Mouse (Mus musculus): ENCODE measurements around the gene Slc6a2.

The Slc6a2 gene

GRCm38 (mm10) chr8:92959779-92960178 is at the start of gene Slc6a2:
Slc6a2 (plus strand) TSS chr8:92960079.
- DNase-seq: no peak

- no peak for DNase-seq
Measured at GRCm38 (mm10) chr8:92911477-92911876, 48.4 kb upstream of the Slc6a2 start.

DNA sequence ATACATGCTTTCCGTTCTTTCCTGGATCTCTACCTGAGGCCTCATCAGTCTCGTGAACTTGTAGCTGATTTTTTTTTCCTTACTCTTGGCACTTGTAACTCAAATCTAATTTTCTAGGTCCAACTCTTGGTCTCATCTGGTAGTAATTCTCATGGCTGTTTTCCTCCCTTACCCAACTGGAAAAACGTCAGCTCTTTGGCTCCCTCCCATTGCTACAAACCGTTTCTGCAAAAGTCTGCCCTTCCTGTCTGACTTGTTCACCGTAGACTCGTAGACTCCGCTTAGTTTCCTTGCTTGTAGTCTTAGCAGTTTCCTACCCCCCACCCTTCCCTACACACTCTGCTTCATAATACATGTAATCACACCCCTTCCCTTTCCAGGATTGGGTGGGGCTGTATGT is 46.5 kb upstream of the Slc6a2 start:
- no peak for DNase-seq

- DNase-seq: no peak
Measured at GRCm38 (mm10) chr8:92916082-92916481, 43.8 kb upstream of the Slc6a2 start.

DNA sequence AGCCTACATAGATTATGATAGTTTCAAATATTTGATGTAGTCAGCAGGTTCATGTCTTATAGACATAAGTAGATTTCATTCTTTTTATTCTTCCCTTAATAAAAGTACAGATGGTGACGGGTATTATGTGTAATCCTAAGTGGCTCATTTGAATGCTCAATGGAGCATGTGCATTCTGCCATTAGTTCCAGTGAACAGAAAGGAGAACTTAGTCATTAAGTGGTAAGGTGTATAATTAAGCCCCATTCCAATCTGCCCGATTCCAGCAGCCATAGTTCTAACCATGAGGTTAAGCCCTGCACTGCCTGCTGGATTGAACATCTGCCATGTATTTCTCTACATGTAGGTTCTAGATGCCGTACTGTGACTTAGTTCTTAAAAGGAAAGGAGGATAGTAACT is 38.1 kb upstream of the Slc6a2 start:
- DNase-seq: no peak

DNA sequence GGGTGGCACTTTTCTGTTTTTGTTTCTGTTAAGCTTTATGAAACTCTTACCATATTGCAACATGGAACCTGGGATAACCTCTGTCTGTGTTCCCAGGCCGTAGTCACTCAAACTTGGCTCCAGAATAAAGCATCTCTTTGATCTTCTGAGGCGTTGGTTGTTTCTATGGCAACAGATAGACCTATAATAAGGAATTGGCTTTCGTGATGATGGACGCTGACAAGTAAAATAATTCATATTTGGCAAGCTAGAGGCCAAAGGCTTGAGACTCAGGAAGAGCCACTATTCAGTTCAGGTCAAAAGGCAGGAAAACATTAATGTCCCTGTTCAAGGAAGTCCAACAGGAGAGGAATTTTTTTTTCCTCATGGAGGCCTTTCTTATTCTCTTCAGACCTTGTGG is 30.9 kb upstream of the Slc6a2 start:
- no peak for DNase-seq

GRCm38 (mm10) chr8:92938056-92938455 is 21.8 kb upstream of the Slc6a2 start:
- DNase-seq: no peak

DNA sequence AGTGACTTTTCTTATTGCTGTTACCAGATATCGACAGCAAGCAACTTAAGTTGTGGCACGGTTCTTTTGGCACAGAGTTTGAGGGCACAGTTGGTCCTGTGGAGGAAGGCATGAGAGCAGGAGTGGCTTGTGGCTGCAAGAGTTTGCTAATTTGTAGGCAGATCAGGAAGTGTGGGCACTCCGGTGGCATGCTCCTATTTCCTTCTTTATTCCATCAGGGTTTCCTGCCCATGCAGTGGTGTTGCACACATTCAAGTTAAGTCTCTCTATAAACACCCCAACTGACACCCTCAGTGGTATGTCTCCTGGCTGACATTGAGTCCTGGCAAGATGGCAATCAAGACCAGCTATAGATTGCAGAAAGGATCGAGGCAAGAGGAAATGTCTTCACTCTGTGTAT is 10.8 kb upstream of the Slc6a2 start:
- DNase-seq: no peak

DNA sequence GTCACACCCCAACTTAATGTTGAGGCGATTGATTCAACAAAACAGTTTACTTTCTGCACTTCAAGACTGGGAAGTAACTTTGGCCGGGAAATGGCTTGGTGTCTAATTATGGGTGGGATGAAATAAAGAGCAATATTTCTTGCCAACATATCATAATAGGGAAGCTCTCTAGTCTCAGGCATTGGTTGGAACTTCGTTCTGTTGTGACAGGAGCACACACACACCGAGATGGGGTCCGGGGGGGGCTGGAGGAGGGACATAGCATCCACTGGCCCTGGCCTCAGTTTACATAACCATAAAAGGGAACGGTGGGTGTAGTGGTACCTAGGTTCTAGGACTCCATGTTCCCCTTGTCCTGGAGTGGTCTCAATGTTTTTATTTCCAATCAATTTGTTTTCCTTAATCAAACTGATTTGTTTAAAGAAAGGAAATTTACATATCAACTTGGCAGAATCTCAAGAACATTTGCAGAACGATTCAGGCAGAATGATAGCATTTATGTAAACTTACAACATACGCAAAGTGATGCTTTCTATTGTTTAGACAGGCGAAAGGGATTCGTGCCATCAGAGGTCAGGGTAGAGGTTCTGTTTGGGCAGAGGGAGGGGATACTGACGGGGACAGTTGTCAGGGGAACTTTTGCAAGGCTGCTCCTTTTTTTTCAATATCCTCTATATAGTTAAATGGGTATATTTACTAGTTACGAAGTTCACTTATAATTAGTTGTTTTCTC is 9.1 kb upstream of the Slc6a2 start:
- DNase-seq: peak in 1 of 2 experiments; percentile 17

DNA sequence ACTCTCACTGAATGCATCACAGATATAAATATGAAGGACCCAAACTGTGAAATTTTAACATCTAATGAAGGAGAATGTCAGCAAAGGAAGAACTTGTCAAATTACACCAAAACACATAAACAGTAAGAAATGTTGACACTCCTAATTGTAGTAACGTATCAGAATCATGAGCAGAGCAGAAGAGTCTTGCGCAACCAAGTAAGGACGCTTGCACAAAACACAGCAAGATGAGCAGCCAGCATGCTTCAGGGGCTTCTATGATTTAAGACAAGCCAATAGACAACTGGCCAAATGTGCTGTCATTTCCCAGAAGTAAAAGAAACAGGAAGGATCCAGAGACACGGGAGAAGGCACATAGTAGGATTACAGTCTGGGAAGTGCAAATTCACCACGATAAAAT is 5.8 kb upstream of the Slc6a2 start:
- peak in 1 of 2 experiments; percentile 12 for DNase-seq

GRCm38 (mm10) chr8:92960451-92960911 is 602 bp downstream of the Slc6a2 start:
- no peak for DNase-seq

GRCm38 (mm10) chr8:92961088-92961487 is 1.2 kb downstream of the Slc6a2 start:
- DNase-seq: no peak

DNA sequence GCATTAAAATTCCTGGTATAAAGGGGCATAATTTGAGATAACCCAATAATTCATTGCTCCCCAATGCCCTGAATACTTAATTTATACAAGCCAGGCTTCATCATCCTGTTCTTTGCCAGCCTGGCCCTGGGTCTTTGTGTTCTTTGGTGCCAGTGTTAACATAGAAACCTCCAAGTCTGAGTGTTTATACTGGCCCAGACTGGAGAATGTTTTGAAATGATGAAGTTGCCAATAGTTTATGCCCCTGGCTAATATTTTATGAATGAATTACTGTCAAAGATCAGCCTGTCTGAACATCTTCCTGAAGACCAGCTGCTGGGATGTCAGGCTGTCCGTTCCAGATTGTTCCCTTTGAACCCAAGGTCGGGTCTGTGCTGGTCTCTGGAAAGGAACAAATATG is 4.7 kb downstream of the Slc6a2 start:
- DNase-seq: no peak

DNA sequence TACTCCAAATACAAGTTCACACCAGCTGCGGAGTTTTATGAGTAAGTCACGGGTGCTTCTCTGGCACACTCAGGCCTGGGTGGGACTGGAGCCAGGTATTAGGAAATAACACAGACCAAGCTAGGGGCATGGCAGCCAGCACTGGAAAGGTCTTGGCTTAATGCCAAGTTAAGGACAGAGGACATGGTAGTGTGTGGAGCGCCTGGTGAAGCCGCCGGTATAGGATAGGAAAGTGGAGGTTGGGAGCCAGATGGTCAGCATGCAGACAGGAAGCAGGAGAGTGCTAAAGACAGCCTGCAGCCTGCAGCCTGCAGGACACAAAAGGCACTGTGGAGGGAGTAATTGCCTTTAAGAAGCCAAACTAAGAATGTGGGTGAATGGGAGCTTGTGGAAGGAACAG is 13.1 kb downstream of the Slc6a2 start:
- DNase-seq: peak; percentile 83 to 89

DNA sequence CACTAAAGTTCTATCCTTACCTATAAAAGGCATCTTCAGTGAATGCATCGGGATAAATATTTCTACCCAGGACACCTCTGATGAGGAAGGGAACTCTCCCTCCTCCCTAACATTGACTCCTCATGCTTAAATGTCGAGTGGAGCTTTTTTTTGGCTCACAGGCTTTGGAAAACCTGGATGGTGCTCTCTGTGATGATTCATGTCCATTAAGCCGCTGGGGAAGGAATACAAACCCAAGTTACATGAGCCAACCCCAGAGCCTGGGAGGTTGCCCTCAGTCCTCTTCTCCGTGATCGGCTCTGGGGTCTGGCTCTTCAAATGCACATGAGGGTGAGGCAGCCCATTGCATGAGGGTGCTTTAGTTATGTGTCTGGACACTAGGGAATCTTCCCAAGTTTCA is 16.8 kb downstream of the Slc6a2 start:
- DNase-seq: no peak

DNA sequence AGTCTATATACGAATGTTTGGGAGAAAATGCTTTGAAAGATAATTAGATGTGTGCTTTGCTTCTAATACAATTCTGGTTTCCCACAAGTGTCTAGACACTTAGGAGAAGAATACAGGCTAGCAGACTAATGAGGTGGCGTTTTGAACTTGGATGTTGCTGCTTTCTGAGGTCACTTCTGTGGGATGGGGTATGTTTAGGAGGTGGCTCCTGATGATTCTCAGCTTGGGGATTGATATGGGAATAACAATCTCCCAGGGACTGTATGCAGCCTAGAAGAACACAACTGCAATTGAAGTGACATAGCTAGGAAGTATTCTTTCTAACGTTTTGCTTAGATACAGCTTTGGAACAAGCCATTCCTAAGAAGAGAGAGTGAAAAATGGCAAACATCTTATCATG is 22.6 kb downstream of the Slc6a2 start:
- DNase-seq: no peak

DNA sequence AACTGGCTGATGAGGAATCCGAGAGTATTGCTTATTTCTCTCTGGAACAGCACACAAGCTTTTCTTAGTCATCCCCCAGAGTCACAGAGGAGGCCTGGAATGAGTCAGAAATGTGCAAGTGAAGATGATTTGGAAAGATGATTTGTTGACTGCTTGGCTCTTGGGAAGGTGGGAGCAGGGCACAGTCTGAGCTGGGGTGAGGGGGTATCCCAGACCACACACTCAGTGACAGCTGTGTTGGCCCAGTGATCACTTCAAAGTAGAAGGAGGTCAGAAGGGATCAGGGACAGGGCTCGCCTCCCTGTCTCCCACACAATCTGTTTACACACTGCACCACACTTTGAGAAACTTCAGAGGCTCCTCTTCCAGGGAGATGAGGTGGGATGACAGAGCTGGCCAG is 24.5 kb downstream of the Slc6a2 start:
- peak; percentile 22 to 26 for DNase-seq

DNA sequence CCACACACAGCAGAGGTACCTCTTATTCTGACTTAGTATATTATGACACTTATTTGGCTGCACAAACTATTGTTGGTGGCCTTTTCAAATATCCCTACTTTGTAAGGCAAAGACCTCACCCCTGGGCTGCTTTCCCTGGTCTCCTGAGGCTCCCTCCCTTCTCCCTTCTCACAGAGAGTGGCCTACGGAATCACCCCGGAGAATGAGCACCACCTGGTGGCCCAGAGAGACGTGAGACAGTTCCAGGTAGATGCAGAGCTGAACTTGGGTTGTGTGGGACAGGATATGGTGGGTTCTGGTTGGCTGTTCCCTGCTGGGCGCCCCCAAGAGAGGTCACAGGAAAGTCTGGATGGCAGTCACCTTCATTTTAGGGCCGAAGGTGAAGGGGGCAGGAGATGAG is 37.0 kb downstream of the Slc6a2 start:
- peak; percentile 34 to 45 for DNase-seq

- DNase-seq: peak in 1 of 2 experiments; percentile 43
Measured at GRCm38 (mm10) chr8:92998600-92998999, 38.7 kb downstream of the Slc6a2 start.

DNA sequence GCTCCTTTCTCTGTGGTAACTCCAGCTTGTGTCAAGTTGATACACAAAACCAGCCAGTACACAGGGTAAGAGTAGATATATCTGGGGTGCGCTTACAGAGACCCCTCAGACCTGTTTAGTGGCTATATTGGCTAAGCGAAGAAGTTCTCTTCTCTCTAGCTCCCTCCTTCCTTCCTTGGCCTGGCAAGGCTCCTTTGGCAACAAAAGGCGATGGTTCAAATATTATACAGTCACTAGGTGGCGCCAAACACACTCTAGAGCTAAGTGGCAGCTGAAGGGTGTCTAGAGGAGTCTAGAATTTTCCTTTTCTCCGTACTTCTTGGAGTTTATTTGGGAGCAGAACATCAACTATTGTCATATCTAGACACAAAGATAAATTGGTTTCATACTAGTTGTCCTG is 50.4 kb downstream of the Slc6a2 start:
- DNase-seq: peak in 1 of 2 experiments; percentile 20

DNA sequence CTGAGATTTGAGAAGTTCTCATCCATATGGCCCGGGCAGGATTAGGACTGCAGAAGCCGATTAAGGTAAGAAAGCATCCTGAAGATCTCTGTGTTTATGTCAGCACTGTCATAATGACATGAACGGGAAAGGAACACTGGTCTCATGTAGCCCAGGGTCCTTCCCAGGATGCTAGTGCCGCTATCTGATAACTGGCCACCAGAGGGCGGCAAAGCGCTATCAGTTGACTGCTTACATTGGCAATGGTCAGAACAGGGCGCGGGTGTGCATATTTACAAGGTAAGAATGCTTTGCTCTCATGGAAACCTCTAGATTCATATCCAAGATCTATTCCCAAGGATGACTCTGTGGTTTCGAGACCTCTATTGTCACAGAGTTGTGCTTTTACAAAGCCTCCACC is 51.6 kb downstream of the Slc6a2 start:
- peak; percentile 70 to 76 for DNase-seq

- DNase-seq: no peak
Measured at GRCm38 (mm10) chr8:93012226-93012625, 52.3 kb downstream of the Slc6a2 start.

DNA sequence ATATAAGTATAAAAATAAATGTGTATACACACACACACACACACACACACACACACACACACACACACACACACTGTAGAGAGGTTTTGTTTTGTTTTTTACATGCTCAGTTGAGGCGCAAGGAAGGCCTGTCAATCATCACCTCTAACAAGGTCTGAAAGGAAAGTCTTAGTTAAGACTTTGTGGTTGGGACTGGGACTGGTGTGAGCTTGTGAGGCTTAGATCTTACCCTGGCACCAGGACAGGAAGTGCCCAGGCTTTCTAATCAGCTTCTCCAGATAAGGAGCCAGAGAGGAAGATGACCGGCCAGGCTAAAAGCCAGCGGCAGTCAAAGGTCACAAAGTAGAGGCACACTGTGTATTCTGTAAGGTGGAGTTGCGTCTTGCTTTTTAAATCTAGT is 54.4 kb downstream of the Slc6a2 start:
- peak in 1 of 2 experiments; percentile 7 for DNase-seq

DNA sequence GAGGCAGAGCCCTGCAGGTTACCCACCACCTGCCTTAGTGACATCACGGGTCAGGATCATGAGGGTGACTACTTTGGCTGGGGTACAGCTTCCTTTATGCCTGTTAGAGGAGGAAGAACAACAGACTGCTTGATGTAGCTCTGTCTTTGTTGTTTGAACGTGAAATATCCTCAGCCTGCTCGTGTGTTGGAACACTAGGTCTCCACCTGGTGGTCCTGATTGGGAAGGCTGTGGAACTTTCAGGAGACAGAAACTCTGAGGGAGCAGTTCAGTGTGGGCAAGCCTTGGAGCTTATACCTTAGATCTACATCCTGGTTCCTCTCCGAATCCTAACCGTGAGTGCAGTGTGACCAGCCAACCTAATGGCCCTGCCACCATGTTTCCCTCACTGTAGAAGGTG is 61.9 kb downstream of the Slc6a2 start:
- no peak for DNase-seq

DNA sequence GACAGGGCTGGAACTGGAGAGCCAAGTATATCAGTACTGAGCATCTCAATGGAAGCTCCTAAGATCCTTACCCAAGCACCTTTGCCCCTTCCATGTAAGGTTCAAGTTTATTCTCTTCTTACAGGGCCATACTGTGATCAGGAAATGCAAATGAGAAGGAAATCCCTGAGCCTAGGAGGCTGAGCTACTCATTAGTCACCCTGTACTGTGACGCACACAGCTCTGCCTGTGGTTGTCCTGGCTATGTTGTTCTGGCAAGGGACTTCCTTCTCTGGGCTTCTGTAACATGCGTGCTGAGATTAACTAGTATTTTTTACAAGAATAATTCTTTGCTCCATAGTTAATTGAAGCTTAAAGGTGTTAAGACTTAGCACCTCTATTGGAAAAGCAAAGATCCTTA is 70.8 kb downstream of the Slc6a2 start:
- no peak for DNase-seq
